Mouse (Mus musculus): Measurements from ENCODE around the gene Tmem132e. TPM values are rescaled to one million over a fixed set of nuclear protein-coding genes. Genes with fewer than 3 reads are reported as not detected.

The Tmem132e gene
- polyA plus RNA-seq, 1 experiment: 1.9 TPM

GRCm38 (mm10) chr11:82473137-82473621 is 84.5 kb downstream of the Tmem132e start:
- Histone ChIP-seq H3K27ac (ENCODE audit: insufficient read depth, low read length) (no peak overlapping the region), H3K4me1 (ENCODE audit: control insufficient read depth, insufficient read depth, low read length) (no peaks in the 10 kb centered on the region), H3K4me3 (ENCODE audit: insufficient read depth, low read length) (no peak overlapping the region)
- TF ChIP-seq POLR2A (IDR thresholded peaks at IDR 0.05; ENCODE audit: low read depth, low read length) (no peak), CTCF (IDR thresholded peaks at IDR 0.05; ENCODE audit: borderline replicate concordance, insufficient read depth, low read length) (no peak)

DNA sequence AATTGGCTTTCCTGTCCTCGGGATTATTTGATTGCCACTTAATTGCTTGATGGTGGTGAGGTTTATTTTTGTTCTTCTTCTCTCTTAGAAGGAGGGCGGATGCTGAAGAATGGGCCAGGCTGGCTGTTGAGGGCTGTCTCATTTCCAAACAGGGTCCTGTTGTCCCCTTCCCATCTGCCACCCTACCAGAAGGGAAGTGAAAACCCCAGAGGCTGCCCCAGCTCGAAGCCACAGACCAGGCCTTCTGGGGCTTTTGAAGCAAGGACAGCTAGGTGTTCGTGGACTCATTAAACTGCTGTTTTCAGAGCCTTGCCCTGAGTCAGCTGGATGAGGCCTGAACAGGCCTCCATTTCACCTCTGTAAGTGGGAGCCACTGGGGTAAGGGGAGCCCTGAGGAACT is 87.4 kb downstream of the Tmem132e start:
- H3K27ac ChIP-seq (ENCODE audit: insufficient read depth, low read length): no peak overlapping the region
- H3K4me3 ChIP-seq (ENCODE audit: insufficient read depth, low read length): no peak overlapping the region
- H3K4me1 ChIP-seq (ENCODE audit: control insufficient read depth, insufficient read depth, low read length): no peaks in the 10 kb centered on the region
- TF ChIP-seq POLR2A (IDR thresholded peaks at IDR 0.05; ENCODE audit: low read depth, low read length) (no peak), CTCF (IDR thresholded peaks at IDR 0.05; ENCODE audit: borderline replicate concordance, insufficient read depth, low read length) (no peak)

- no peak overlapping the region for H3K27ac ChIP-seq (ENCODE audit: insufficient read depth, low read length)
- H3K4me3 ChIP-seq (ENCODE audit: insufficient read depth, low read length): no peak overlapping the region
- TF ChIP-seq POLR2A (IDR thresholded peaks at IDR 0.05; ENCODE audit: low read depth, low read length) (no peak), CTCF (IDR thresholded peaks at IDR 0.05; ENCODE audit: borderline replicate concordance, insufficient read depth, low read length) (no peak)
- H3K4me1 ChIP-seq (ENCODE audit: control insufficient read depth, insufficient read depth, low read length): no peaks in the 10 kb centered on the region
These were observed 88.7 kb downstream of the Tmem132e start for GRCm38 (mm10) chr11:82477412-82477811.

DNA sequence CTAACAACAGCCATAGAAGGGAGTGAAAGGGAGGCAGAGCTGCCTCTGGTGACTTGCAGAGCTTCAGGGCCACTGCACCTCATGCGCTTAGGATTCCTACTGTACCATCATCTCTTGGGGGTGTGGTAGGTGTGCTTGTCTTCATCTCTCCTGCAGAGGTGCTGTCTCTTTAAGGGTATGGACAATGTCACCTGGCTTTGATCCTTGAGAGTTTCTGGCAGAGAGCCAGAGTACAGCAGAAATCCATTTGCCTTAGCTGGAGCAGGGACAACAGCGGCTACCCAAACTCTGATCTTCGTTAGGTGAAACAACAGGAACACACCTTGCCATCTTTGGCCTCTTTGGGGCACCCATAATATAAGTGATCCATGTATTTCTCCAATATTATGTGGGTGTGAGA is 92.2 kb downstream of the Tmem132e start:
- Histone ChIP-seq H3K27ac (ENCODE audit: insufficient read depth, low read length) (no peak overlapping the region), H3K4me3 (ENCODE audit: insufficient read depth, low read length) (no peak overlapping the region), H3K4me1 (ENCODE audit: control insufficient read depth, insufficient read depth, low read length) (no peaks in the 10 kb centered on the region)
- no peak for TF ChIP-seq CTCF (IDR thresholded peaks at IDR 0.05; ENCODE audit: borderline replicate concordance, insufficient read depth, low read length)
- no peak for TF ChIP-seq POLR2A (IDR thresholded peaks at IDR 0.05; ENCODE audit: low read depth, low read length)

DNA sequence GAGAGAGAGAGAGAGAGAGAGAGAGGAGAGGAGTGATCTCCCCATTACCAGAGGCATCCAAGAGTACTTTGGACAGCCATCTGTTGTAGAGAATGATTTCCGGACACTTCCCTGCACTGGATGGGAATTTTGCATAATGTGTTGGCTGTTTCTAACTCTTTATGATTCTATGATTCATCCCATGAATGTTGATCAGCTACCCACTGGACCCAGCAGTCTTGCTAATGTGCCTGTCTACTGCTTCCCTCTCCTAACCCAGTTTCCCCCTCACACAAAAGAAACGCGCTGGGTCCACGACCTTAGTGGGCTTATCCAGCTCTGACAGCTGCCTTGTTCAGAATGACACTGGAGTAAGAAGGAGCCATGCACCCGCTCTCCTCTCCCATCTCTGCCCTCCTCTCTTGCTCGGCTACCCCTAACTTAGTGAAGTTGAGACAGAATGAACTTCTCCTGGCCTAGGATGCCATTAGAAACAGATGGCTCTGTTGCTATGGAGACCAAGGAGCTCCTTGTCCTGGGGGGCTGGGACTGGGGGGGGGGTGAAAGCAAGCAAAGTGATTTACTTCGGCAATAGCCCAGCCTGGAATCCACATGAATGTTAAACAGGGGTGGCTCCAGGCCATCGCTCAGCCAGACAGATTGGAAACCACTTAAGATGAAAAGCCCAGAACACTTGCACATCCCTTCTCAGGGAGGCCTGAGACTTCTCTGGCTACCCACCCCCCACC is 98.8 kb downstream of the Tmem132e start:
- TF ChIP-seq CTCF (IDR thresholded peaks at IDR 0.05; ENCODE audit: borderline replicate concordance, insufficient read depth, low read length) (no peak), POLR2A (IDR thresholded peaks at IDR 0.05; ENCODE audit: low read depth, low read length) (no peak)
- Histone ChIP-seq H3K4me1 (ENCODE audit: control insufficient read depth, insufficient read depth, low read length) (no peaks in the 10 kb centered on the region), H3K27ac (ENCODE audit: insufficient read depth, low read length) (no peak overlapping the region), H3K4me3 (ENCODE audit: insufficient read depth, low read length) (no peak overlapping the region)

GRCm38 (mm10) chr11:82490896-82491295 is 102.2 kb downstream of the Tmem132e start:
- Histone ChIP-seq H3K4me3 (ENCODE audit: insufficient read depth, low read length) (no peak overlapping the region), H3K27ac (ENCODE audit: insufficient read depth, low read length) (no peak overlapping the region), H3K4me1 (ENCODE audit: control insufficient read depth, insufficient read depth, low read length) (no peaks in the 10 kb centered on the region)
- TF ChIP-seq POLR2A (IDR thresholded peaks at IDR 0.05; ENCODE audit: low read depth, low read length): no peak
- TF ChIP-seq CTCF (IDR thresholded peaks at IDR 0.05; ENCODE audit: borderline replicate concordance, insufficient read depth, low read length): no peak

Other genes with a start within 250 kb of the Tmem132e start
- gene Ccl1, start 83.2 kb upstream of the Tmem132e start, polyA plus RNA-seq (2011; ENCODE audit: insufficient read length, low read depth, missing spikeins): not detected in 2 replicates